Mouse (Mus musculus) gastrocnemius, postnatal 4 days (tissue): ENCODE results near the gene Crygf. TPM values are rescaled to one million over a fixed set of nuclear protein-coding genes. Genes with fewer than 3 reads are reported as not detected.
"Not testable (repeated sequence)": the region's sequence is repeated elsewhere in the genome, so short reads cannot be mapped to it uniquely, and the experiment has no call there.

Experiments
- DNase-seq, 2 experiments: peaks; one replicate each; pipeline ENCODE4 v3.0.0; 2021 to 2022; ENCODE audit warnings: low spot score in 2 of 2, mixed read lengths in 2 of 2
- long read RNA-seq, 2 experiments: library from polyadenylated mRNA; stranded (forward); transcript quantifications; one replicate each; pipeline ENCODE4 v2.0.0; 2021
- total RNA-seq, 2 experiments: library from RNA; stranded (reverse); gene quantifications; 2 replicates each; pipeline ENCODE4 v1.2.3; 2021

Crygf gene
- total RNA-seq, result not detected
- long read RNA-seq, experiment 1, result 0 reads
- long read RNA-seq, experiment 2, result 0 reads

GRCm38 (mm10) chr1:65926294-65926693 is at the start of gene Crygf:
Gene Crygf (plus strand): TSS chr1:65926520.
- no peak for DNase-seq

- no peak for DNase-seq
Observed at GRCm38 (mm10) chr1:65925361-65926210, 734 bp upstream of the Crygf start.

GRCm38 (mm10) chr1:65926696-65927095 is 376 bp downstream of the Crygf start:
- not testable (repeated sequence) for DNase-seq

GRCm38 (mm10) chr1:65930055-65930454 is 3.7 kb downstream of the Crygf start:
- DNase-seq, result no peak

- DNase-seq, result no peak
Observed at GRCm38 (mm10) chr1:65932091-65932812, 5.9 kb downstream of the Crygf start.

Other genes starting within 250 kb of the Crygf start
- 10 to 100 TPM; 14.5 to 16.8 TPM for gene Map2, start 248.8 kb downstream of the Crygf start, total RNA-seq